Mouse (Mus musculus) embryonic facial prominence, embryonic 15.5 days (tissue): ENCODE measurements around the gene Itgb5. TPM values are rescaled to one million over a fixed set of nuclear protein-coding genes. Genes with fewer than 3 reads are reported as not detected.

Experiments used
- ATAC-seq: fragments of 200-750 bp; cut with Nextera tagmentation; 2 replicates; pipeline ENCODE4 v1.8.0; 2017; ENCODE audit warnings: low read depth, moderate TSS enrichment; ENCODE audit not compliant: insufficient number of reproducible peaks, low FRiP score, low TSS enrichment
- H3K27ac ChIP-seq: fragments of 300-500 bp; sonication (generic); replicated peaks from 2 replicates; pipeline ENCODE4 v1.5.1; 2015; ENCODE audit warnings: mild to moderate bottlenecking, inconsistent platforms
- H3K27me3 ChIP-seq: fragments of 300-500 bp; sonication (generic); 2 replicates; pipeline ENCODE4 v1.6.1; 2015; ENCODE audit warnings: inconsistent platforms
- H3K36me3 ChIP-seq: fragments of 300-500 bp; sonication (generic); 2 replicates; pipeline ENCODE4 v1.6.1; 2015; ENCODE audit warnings: mild to moderate bottlenecking, inconsistent platforms
- H3K4me1 ChIP-seq: fragments of 300-500 bp; sonication (generic); 2 replicates; pipeline ENCODE4 v1.6.1; 2015; ENCODE audit warnings: inconsistent platforms
- H3K4me2 ChIP-seq: fragments of 300-500 bp; sonication (generic); replicated peaks from 2 replicates; pipeline ENCODE4 v1.6.1; 2015; ENCODE audit warnings: mild to moderate bottlenecking, inconsistent platforms
- H3K4me3 ChIP-seq: fragments of 300-500 bp; sonication (generic); replicated peaks from 2 replicates; pipeline ENCODE4 v1.5.1; 2015; ENCODE audit warnings: mild to moderate bottlenecking, inconsistent platforms
- H3K9ac ChIP-seq: fragments of 300-500 bp; sonication (generic); 2 replicates; pipeline ENCODE4 v1.6.1; 2015; ENCODE audit warnings: inconsistent platforms
- H3K9me3 ChIP-seq: fragments of 300-500 bp; sonication (generic); replicated peaks from 2 replicates; pipeline ENCODE4 v1.6.1; 2016; ENCODE audit warnings: inconsistent platforms
- WGBS: fragments of 180-500 bp; shearing (Covaris S2); methylation state at CpG from one replicate; pipeline ENCODE4 v1.1.7; 2015; 5-methylcytosine and 5-hydroxymethylcytosine counted together
- polyA plus RNA-seq: library from polyadenylated mRNA; unstranded; fragments of >200 nt; fragmentation: Nextera tagmentation; extraction: Ambion mirVana; gene quantifications from 2 replicates; pipeline ENCODE4 v1.2.1, GENCODE M21; 2015

Gene Itgb5
- polyA plus RNA-seq, 1 experiment from 2014 or later = 123 TPM

DNA sequence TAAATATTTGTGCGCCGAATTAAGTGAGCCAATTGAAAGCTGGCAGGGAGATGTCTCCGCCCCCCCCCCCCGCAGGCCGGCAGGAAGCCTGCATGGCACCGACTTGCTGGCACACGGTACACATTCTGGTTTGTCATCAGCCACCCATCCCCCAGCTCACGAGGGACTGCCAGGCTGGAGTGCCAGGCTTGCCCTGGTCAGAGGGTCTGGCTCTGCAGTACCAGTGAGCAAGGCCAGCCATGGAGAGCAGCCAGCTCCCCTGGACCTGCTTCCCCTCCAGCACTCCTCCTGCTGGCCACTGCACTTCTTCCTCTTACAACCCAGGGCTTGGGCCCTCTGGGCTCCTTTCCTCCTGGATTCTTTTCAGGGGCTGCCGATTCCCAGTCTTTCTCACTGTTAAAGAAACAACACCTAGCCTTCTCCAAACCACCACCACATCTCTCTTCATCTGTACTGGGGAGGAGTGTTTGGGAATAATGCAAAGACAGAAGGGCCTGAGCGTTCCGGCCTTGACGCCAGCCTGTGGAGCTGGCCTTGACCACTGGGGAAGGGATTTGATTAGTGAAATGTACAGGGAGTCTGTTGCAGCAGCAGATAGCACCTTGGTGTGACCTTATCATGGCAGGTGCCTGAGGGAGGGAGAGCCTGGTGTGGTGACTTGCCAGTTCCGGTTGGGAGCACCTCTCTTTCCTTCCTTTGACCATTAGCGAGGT is 30.7 kb downstream of the Itgb5 start:
- Histone ChIP-seq H3K4me2 (0 out of 2 replicates have a peak overlapping the region, but pooled peaks have one; percentile 4), H3K4me3 (no peak overlapping the region), H3K27ac (peak overlapping the region; percentile 17; the same call in 1 of the 2 replicates), H3K9ac (no peak overlapping the region), H3K9me3 (no peaks in the 10 kb centered on the region), H3K27me3 (no peaks in the 10 kb centered on the region), H3K4me1 (peaks cover 22% of the 10 kb centered on the region), H3K36me3 (no peaks in the 10 kb centered on the region)
- WGBS = 43% methylated on average over 14 of the region's 14 CpGs
- ATAC-seq = 0 out of 2 replicates have a peak, but pooled peaks have one; percentile 63

DNA sequence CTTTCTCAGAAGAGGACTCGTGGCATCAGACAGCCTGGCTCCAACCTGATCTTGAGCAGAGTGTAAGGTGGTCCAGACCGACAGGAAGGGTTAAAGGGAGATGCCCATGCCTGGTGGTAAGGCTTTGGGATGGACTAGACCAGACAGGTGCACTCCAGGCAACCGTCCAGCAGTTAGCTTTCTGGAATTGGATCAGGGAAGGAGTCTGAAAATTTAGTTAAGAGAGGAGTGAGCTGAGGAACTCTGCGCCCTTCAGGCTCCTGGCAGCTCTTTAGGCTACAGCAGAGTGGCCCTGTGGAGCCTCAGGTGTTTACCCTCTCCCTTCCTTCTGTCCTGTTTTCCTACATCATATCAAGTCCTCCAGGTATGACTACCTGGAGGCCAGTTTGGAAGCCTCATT is 32.9 kb downstream of the Itgb5 start:
- Histone ChIP-seq H3K27me3 (no peaks in the 10 kb centered on the region), H3K4me2 (no peak overlapping the region), H3K36me3 (peaks cover 7% of the 10 kb centered on the region; the same call in 1 of the 2 replicates), H3K9me3 (no peaks in the 10 kb centered on the region), H3K4me1 (peaks cover 22% of the 10 kb centered on the region), H3K9ac (no peak overlapping the region), H3K4me3 (no peak overlapping the region), H3K27ac (no peak overlapping the region)
- ATAC-seq = no peak
- 77% methylated on average over 4 of the region's 4 CpGs for WGBS

DNA sequence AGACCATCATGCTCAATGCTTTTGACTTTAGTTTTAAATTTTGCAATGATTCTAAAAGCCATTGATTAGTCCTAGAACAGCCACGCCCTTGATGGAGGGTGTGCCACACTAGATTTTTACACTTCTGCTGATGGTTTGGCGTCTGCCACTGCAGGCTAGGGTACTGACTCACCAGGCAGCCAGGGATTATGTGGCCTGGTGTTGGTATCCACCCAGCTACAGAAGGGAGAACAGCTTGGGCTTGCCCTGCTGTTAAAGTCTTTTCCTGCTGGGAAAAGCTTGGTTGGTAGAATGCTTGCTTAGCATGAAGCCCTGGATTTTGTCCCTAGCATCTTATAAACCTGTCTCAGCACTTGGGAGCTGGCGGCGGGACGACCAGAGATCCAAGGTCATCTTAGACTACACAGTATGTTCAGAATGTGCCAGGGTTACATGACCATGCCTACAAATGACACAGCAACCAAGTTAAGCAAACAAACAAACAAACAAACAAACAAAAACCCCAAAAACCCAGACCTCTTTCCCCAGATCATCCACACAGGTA is 33.8 kb downstream of the Itgb5 start:
- WGBS = 79% methylated on average over 5 of the region's 5 CpGs
- no peak overlapping the region for H3K4me3 ChIP-seq

DNA sequence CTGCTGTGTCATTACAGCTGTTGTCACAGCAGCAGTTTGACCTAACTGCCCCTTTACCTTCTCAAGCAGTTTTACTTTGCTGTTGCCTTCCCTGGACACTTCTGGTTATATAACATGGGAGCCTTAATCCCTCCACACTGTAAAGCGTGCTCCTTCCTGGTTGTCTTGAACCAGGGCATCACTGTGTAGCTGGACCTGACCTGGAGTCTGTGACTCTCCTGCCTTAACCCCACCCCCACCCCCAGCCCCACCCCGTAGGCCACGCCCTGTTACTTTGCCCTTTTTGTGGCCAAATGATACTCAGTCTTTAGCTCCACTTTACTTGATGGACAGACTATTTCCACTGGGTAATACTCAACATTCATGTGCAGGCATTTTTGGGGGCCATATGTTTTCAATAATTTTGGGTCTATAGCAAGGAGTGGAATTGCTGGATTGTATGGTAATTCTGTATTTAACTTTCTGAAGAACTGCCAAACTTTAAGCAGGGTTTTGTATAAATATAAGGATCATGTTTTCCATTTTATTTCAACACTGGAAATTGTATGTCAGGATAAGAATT is 40.8 kb downstream of the Itgb5 start:
- no peaks in the 10 kb centered on the region for H3K9me3 ChIP-seq
- no peak overlapping the region for H3K4me3 ChIP-seq
- H3K27ac ChIP-seq = peak overlapping the region; percentile 85
- ATAC-seq = no peak
- peaks cover 7% of the 10 kb centered on the region; the same call in 1 of the 2 replicates for H3K36me3 ChIP-seq
- WGBS = 45% methylated on average over 3 of the region's 3 CpGs
- no peak overlapping the region for H3K4me2 ChIP-seq
- H3K4me1 ChIP-seq = peaks cover 49% of the 10 kb centered on the region
- no peak overlapping the region for H3K9ac ChIP-seq
- H3K27me3 ChIP-seq = no peaks in the 10 kb centered on the region

More for the DNA sequence above, 33.8 kb downstream of the Itgb5 start:
- Histone ChIP-seq H3K9me3 (no peaks in the 10 kb centered on the region), H3K9ac (no peak overlapping the region), H3K27me3 (no peaks in the 10 kb centered on the region), H3K4me2 (no peak overlapping the region), H3K36me3 (peaks cover 7% of the 10 kb centered on the region; the same call in 1 of the 2 replicates), H3K27ac (no peak overlapping the region), H3K4me1 (peaks cover 22% of the 10 kb centered on the region)
- ATAC-seq = no peak

DNA sequence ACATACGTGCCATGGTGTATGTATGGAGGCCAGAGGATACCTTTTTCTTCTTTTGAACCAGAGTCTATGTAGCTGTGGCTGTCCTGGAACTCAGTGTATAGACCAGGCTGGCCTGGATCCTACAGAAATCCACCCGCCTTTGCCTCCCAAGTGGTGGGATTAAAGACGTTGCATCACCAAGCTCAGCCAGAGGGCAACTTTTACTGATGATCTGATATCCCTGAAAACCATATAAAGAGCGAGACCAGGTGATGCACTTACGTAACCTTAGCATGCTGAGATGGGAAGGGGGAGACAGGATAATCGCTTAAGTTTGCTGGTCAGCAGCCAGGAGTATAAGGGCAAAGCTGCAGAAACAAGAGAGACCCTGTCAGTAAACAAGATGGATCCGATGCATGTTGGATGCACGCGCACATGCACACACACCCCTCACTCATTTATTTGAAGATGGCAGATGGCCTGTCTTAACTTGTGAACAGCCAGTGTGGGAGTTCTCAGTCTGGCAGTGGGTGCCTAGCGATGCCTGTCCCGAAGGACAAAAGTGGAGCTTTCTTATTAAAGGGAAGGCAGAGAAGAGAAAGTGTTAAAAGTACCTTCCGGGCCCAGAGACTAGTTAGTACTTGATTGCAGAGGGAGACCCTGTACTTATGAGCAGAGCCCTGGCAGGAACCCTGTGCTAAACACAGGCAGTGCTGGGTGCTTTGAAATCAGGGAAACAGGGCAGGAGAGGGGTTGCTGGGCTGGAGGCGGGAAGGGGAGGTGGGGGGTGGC is 41.7 kb downstream of the Itgb5 start:
- Histone ChIP-seq H3K4me1 (peaks cover 49% of the 10 kb centered on the region), H3K4me3 (no peak overlapping the region), H3K36me3 (peaks cover 16% of the 10 kb centered on the region), H3K27me3 (no peaks in the 10 kb centered on the region), H3K4me2 (no peak overlapping the region), H3K9ac (no peak overlapping the region), H3K9me3 (no peaks in the 10 kb centered on the region), H3K27ac (peak overlapping the region; percentile 86)
- 36% methylated on average over 13 of the region's 13 CpGs for WGBS
- ATAC-seq = no peak

DNA sequence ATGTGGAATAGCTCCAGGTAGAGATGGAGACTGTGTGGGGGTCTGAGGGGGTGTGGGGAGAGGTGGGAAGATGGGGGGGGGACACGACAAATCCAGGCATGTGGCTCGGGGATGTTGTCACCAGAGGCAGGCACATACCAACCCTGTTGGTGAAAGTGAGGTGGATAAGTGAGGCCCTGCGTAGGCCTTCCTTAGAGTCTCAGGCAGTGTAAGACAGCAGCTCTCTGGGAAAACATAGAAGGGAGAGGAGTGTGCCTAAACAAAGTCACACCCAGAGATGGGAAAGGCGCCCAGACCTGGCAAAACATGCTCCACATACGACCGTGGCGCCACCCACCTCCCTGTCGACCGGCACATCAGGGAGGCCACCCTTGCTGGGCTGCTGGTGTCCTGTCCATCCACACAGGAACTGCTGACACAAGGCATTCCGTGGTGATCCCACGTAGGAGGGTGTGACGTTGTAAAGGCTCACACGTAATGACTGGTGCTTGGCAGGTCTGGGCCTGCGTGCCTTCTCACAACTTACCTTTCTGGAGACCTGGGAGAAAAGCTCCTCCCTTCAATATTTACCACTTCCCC is 42.5 kb downstream of the Itgb5 start:
- Histone ChIP-seq H3K27ac (peak overlapping the region; percentile 86), H3K36me3 (peaks cover 15% of the 10 kb centered on the region), H3K9ac (no peak overlapping the region), H3K27me3 (no peaks in the 10 kb centered on the region), H3K9me3 (no peaks in the 10 kb centered on the region), H3K4me3 (no peak overlapping the region), H3K4me1 (peaks cover 49% of the 10 kb centered on the region), H3K4me2 (0 out of 2 replicates have a peak overlapping the region, but pooled peaks have one; percentile 21)
- ATAC-seq = peak; percentile 65
- 47% methylated on average over 14 of the region's 14 CpGs for WGBS

DNA sequence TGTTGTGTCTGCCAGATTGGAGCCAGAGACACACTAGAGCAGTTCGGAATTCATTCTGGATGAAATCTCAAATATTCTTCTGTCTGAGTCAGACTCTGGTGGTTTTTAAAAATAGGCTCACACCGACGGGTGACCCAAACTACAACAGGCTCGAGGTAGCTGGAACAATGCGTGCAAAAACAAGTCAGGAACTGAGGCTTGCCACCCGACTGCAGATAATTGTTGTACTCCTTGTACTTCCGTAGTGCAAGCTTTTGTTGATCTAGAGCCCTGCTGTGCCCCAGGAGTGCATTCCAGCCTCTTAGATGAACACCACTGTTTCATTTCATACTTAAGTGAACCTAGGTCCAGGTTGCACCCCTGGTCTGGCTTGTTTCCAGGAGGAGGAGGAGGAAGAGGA is 43.8 kb downstream of the Itgb5 start:
- 31% methylated on average over 7 of the region's 7 CpGs for WGBS
- Histone ChIP-seq H3K9me3 (no peaks in the 10 kb centered on the region), H3K27me3 (no peaks in the 10 kb centered on the region), H3K9ac (no peak overlapping the region), H3K36me3 (peaks cover 11% of the 10 kb centered on the region; the same call in 1 of the 2 replicates), H3K4me1 (peaks cover 56% of the 10 kb centered on the region), H3K27ac (peak overlapping the region; percentile 86), H3K4me3 (no peak overlapping the region), H3K4me2 (no peak overlapping the region)
- no peak for ATAC-seq

DNA sequence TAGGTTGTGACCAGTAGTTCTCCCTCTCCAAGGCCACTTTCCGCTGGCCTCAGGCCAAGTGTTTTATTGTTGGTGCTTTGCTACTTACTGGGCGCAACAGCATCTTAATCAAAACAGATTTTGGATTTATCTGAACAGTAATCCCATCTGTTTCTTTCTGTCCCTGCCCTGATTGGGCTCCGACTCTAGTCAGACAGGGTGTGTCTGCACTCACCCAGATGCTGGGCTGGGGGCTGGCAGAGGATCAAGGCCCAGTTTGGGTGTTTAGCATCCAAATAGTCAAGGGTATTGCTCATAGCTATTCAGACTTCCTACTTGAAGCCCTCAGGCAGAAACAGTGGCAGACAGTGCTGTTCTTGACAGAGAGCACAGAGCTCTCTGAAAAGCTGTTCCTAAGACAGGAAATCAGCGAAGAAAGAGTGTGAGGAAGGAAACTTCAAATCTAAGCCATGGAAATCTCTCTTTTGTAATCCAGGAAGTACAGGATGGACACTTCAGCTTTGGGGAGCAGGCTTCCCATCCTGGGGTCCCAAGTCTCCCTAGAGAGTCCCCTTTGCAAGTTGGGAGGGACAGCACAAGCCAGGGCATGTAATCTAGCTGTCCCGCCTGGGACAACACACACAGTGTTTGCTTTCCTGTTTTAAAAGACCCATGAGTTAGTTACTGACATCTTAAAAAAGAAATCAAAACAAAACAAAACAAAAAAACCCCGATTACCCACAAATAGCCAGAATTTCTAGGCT is 48.7 kb downstream of the Itgb5 start:
- no peak overlapping the region for H3K4me2 ChIP-seq
- ATAC-seq = no peak
- H3K4me3 ChIP-seq = no peak overlapping the region
- no peaks in the 10 kb centered on the region for H3K27me3 ChIP-seq
- H3K9me3 ChIP-seq = no peaks in the 10 kb centered on the region
- H3K4me1 ChIP-seq = peaks cover 46% of the 10 kb centered on the region
- 31% methylated on average over 6 of the region's 6 CpGs for WGBS
- H3K36me3 ChIP-seq = peaks cover 11% of the 10 kb centered on the region; the same call in 1 of the 2 replicates
- H3K27ac ChIP-seq = peak overlapping the region; percentile 84
- no peak overlapping the region for H3K9ac ChIP-seq

DNA sequence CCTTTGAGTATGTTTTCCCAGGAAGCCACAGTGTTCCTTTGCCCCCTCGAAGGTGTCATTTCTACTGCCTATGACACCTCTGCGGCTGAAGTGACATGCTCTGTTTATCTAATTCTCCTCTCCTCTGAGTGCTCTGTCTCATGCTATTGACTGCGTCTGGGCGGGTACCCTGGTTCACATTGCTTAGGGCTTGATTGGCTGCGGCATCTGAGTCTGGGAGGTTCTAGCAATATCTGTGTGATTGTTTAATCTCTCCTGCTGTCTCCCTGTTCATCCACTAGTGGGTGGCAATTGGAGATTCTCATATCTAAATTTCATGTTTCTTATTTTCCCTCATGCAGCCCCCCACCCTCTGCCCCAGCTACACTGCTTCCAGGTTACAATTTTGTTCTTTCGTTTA is 49.6 kb downstream of the Itgb5 start:
- Histone ChIP-seq H3K27me3 (no peaks in the 10 kb centered on the region), H3K9ac (no peak overlapping the region), H3K4me3 (no peak overlapping the region), H3K4me1 (peaks cover 46% of the 10 kb centered on the region), H3K36me3 (peaks cover 11% of the 10 kb centered on the region; the same call in 1 of the 2 replicates), H3K4me2 (no peak overlapping the region), H3K27ac (peak overlapping the region; percentile 84), H3K9me3 (no peaks in the 10 kb centered on the region)
- 50% methylated on average over 6 of the region's 6 CpGs for WGBS
- ATAC-seq = no peak

DNA sequence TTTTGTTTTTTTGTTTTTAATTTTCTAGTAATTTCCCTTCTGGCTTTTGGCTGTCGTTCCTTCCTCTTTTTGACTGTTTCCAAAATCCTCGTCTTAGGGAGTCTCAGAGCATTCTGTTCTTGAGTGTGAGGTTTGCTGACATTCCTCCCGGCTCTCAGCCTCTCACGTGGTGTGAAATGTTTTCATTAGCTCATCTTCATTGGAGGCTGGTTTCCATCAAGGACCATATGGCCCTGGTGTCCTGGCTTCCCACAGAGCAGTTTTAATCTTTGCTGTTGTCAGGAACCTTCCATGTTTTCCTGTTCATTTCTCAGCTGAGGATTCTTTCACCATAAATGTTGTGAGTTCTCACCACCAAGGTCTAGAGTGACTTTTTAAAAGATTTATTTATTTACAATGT is 50.1 kb downstream of the Itgb5 start:
- peaks cover 51% of the 10 kb centered on the region for H3K4me1 ChIP-seq
- 27% methylated on average over 4 of the region's 4 CpGs for WGBS
- H3K4me2 ChIP-seq = no peak overlapping the region
- no peak overlapping the region for H3K4me3 ChIP-seq
- no peaks in the 10 kb centered on the region for H3K9me3 ChIP-seq
- H3K27me3 ChIP-seq = no peaks in the 10 kb centered on the region
- ATAC-seq = no peak
- H3K27ac ChIP-seq = peak overlapping the region; percentile 84; the same call in 1 of the 2 replicates
- H3K9ac ChIP-seq = no peak overlapping the region
- H3K36me3 ChIP-seq = peaks cover 11% of the 10 kb centered on the region; the same call in 1 of the 2 replicates
